Mouse (Mus musculus) thymus, adult 2 months (tissue): ENCODE results near the gene AI661453. TPM values are rescaled to one million over a fixed set of nuclear protein-coding genes. Genes with fewer than 3 reads are reported as not detected.
A peak's percentile ranks its signal among the peaks of the same experiment; 100 is the strongest.

Source experiments
- DNase-seq: peaks from one replicate; pipeline ENCODE4 v3.0.0; 2021
- H3K27ac ChIP-seq: fragments of 200-500 bp; 2 replicates; pipeline ENCODE4 v1.5.1; 2012; ENCODE audit warnings: low read length, control low read depth; ENCODE audit not compliant: control insufficient read depth, insufficient read depth
- H3K27me3 ChIP-seq: fragments of 200-500 bp; 2 replicates; pipeline ENCODE4 v1.6.1; 2012; ENCODE audit warnings: mild to moderate bottlenecking, low read length, moderate library complexity, mixed read lengths; ENCODE audit not compliant: control insufficient read depth, insufficient read depth
- H3K36me3 ChIP-seq: fragments of 200-500 bp; 2 replicates; pipeline ENCODE4 v1.6.1; 2012; ENCODE audit warnings: mild to moderate bottlenecking, low read length, moderate library complexity; ENCODE audit not compliant: control insufficient read depth, insufficient read depth
- H3K4me1 ChIP-seq: fragments of 200-500 bp; replicated peaks from 2 replicates; pipeline ENCODE4 v1.6.1; 2012; ENCODE audit warnings: low read length; ENCODE audit not compliant: control insufficient read depth, insufficient read depth
- H3K4me3 ChIP-seq: fragments of 200-500 bp; 2 replicates; pipeline ENCODE4 v1.5.1; 2012; ENCODE audit warnings: mild to moderate bottlenecking, low read length, control low read depth, moderate library complexity; ENCODE audit not compliant: control insufficient read depth, insufficient read depth
- CTCF ChIP-seq: fragments of 200-500 bp; IDR thresholded peaks from 2 replicates; pipeline ENCODE4 v1.5.1; 2012; ENCODE audit warnings: mild to moderate bottlenecking, control low read depth, low read length, moderate library complexity, borderline replicate concordance; ENCODE audit not compliant: control insufficient read depth, poor library complexity, insufficient read depth; ENCODE audit errors: extremely low read depth
- POLR2A ChIP-seq: fragments of 200-500 bp; IDR thresholded peaks from 2 replicates; pipeline ENCODE4 v1.6.1; 2012; ENCODE audit warnings: mild to moderate bottlenecking, low read length, control low read depth, moderate library complexity; ENCODE audit not compliant: control insufficient read depth, poor library complexity, insufficient read depth; ENCODE audit errors: extremely low read depth
- WGBS: fragments of 180-500 bp; shearing (Covaris S2); methylation state at CpG from one replicate; pipeline ENCODE4 v1.1.7; 2018; 5-methylcytosine and 5-hydroxymethylcytosine counted together
- polyA plus RNA-seq: library from polyadenylated mRNA; depleted of rRNA; stranded (reverse); fragments of >200 nt; gene quantifications from 2 replicates; pipeline ENCODE4 v1.2.3, GENCODE M21; 2012

The AI661453 gene
- polyA plus RNA-seq, 1 experiment = 1.6 TPM

- no peak overlapping the region for H3K27ac ChIP-seq
- WGBS = 81% methylated on average over 6 of the region's 6 CpGs
- TF ChIP-seq CTCF (no peak), POLR2A (no peak)
- H3K4me1 ChIP-seq = peaks cover 10% of the 10 kb centered on the region
- DNase-seq = no peak
- H3K4me3 ChIP-seq = no peak overlapping the region
- no peaks in the 10 kb centered on the region for H3K36me3 ChIP-seq
- H3K27me3 ChIP-seq = no peaks in the 10 kb centered on the region
Measured at GRCm38 (mm10) chr17:47427316-47427715, 9.1 kb upstream of the AI661453 start.

GRCm38 (mm10) chr17:47428831-47429304 is 7.5 kb upstream of the AI661453 start:
- no peak overlapping the region for H3K27ac ChIP-seq
- H3K36me3 ChIP-seq = no peaks in the 10 kb centered on the region
- H3K4me3 ChIP-seq = no peak overlapping the region
- 60% methylated on average over 8 of the region's 8 CpGs for WGBS
- no peak for TF ChIP-seq CTCF
- TF ChIP-seq POLR2A = no peak
- peaks cover 10% of the 10 kb centered on the region for H3K4me1 ChIP-seq
- H3K27me3 ChIP-seq = no peaks in the 10 kb centered on the region
- DNase-seq = no peak

GRCm38 (mm10) chr17:47430815-47431214 is 5.6 kb upstream of the AI661453 start:
- peaks cover 10% of the 10 kb centered on the region for H3K4me1 ChIP-seq
- H3K27me3 ChIP-seq = no peaks in the 10 kb centered on the region
- no peak overlapping the region for H3K4me3 ChIP-seq
- no peak for DNase-seq
- no peak overlapping the region for H3K27ac ChIP-seq
- 71% methylated on average over 5 of the region's 5 CpGs for WGBS
- H3K36me3 ChIP-seq = no peaks in the 10 kb centered on the region
- TF ChIP-seq POLR2A = no peak
- TF ChIP-seq CTCF = no peak

DNA sequence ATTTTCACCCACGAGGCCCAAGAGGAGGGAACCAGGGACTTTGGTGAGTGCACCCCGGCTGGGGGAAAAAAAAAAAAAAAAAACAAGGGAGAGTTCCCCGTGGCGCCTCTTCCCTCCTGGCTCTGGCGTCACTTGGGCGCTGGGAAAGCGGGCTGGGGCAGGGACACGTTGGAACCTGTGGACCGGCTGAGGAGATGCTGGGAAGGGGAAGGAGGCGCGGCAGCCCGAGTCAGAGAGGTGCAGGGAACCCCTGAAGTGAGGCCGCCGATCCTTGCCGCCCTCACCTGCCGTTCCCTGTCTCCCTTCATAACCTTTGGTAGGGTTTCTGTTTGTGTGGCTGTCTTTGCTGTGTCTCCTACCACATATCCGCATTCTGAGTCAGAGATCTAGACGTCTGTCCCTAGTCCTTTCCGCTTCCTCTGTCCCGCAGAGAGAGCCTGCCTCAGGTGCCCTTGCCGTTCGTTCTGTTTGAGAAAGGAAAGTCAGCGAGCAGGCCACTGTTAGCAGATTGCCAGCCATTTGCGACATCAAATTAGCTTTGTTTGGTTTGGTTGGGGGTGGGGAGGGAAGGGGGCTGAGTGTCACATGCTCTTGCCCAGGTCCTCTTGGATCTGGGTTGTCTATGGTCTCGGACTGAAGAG is 612 bp downstream of the AI661453 start, which contains the start of gene 1700001C19Rik:
TSS of gene 1700001C19Rik (minus strand) at position 470 of the 641 bp plus-strand sequence.
- Histone ChIP-seq H3K27me3 (peaks cover 5% of the 10 kb centered on the region; the same call in 1 of the 2 replicates), H3K36me3 (no peaks in the 10 kb centered on the region), H3K27ac (no peak within 1 kb of the TSS), H3K4me3 (peak within 1 kb of the TSS; percentile 34), H3K4me1 (peaks cover 21% of the 10 kb centered on the region)
- 15% methylated on average over 25 of the region's 25 CpGs for WGBS
- no peak for TF ChIP-seq POLR2A
- TF ChIP-seq CTCF = no peak
- DNase-seq = no peak

DNA sequence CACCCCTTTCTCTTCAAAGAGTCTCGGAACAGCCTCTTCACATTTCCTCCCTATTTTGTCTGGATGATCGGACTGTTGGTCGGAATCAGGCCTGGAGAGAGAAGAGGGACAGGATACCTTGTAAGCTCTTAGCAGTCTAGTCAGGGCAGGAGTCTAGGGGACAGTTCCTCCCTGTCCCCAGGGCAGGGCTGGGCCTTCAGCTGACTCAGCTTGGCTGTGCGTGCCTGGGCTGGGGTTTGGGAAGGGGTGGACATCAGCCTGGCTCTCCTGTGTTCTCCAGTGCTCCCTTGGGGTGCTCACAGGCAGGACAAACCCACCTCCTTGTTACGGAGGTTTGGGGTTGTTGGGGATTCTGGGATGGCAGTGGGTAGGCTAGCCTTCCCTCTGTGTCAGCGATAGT is 2.2 kb downstream of the AI661453 start:
- Histone ChIP-seq H3K4me3 (no peak overlapping the region), H3K36me3 (no peaks in the 10 kb centered on the region), H3K27ac (no peak overlapping the region), H3K4me1 (peaks cover 20% of the 10 kb centered on the region), H3K27me3 (peaks cover 5% of the 10 kb centered on the region; the same call in 1 of the 2 replicates)
- no peak for TF ChIP-seq POLR2A
- no peak for TF ChIP-seq CTCF
- WGBS = 88% methylated on average over 6 of the region's 6 CpGs
- no peak for DNase-seq

DNA sequence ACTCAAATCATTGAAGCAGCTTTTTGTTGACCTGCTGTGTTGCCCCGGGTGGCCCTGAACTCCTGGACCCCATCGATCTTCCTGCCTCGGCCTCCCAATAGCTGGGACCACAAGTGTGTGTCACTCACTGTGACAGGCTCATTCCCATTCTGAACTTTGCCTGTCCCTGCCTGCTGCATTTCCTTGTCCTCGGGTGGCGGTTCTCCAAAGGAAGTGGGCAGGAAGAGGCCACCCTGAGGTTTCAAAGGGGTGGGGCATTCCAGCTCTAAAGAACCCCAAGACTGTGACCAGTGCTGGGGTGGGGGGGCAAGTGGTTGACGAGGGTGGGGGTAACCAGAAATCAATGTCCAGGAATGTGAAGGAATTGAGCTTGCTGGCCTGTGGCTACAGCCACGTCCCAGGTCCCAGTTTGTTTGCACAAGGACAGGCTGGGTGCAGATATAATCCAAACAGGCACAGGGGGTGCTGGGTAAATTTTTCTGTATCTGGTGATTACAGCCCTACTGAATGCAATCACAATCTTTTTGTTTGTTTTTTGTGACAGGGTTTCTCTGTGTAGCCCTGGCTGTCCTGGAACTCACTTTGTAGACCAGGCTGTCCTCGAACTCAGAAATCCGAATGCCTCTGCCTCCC is 3.1 kb downstream of the AI661453 start:
- Histone ChIP-seq H3K4me3 (no peak overlapping the region), H3K27me3 (peaks cover 5% of the 10 kb centered on the region; the same call in 1 of the 2 replicates), H3K27ac (no peak overlapping the region), H3K4me1 (peaks cover 20% of the 10 kb centered on the region), H3K36me3 (no peaks in the 10 kb centered on the region)
- WGBS = 25% methylated on average over 9 of the region's 9 CpGs
- no peak for DNase-seq
- no peak for TF ChIP-seq POLR2A
- no peak for TF ChIP-seq CTCF

DNA sequence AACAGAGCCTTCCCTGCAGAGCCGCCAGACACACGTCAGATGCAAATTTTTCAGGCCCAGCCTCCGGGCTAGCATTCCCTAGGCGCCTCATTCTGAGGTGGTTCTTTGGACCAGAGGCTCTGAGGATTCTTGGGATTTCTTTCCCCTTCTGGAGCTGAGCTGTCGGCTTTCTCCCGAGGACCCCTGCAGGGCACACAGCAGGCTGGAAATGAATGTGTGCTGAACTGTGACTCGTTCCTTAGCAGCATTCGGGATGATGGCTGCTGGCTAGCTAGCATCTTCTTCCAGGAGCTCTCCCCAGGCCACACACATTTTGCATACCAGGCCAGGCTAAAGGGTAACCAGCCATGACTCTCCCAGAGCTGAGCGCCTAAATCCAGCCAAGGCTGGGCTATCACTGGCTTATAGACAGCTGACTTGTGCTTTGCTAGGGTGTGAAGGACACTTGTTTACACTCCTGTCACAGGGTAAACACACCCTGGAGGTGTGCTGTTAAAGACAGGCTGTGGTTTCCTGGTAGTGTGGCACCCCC is 4.0 kb downstream of the AI661453 start:
- H3K27me3 ChIP-seq = peaks cover 5% of the 10 kb centered on the region; the same call in 1 of the 2 replicates
- no peak overlapping the region for H3K27ac ChIP-seq
- DNase-seq = no peak
- peaks cover 20% of the 10 kb centered on the region for H3K4me1 ChIP-seq
- 91% methylated on average over 9 of the region's 9 CpGs for WGBS
- H3K4me3 ChIP-seq = no peak overlapping the region
- H3K36me3 ChIP-seq = no peaks in the 10 kb centered on the region
- no peak for TF ChIP-seq POLR2A
- no peak for TF ChIP-seq CTCF
